Mouse (Mus musculus) urinary bladder, adult 2 months (tissue): ENCODE results near the gene Ctsll3. TPM values are rescaled to one million over a fixed set of nuclear protein-coding genes. Genes with fewer than 3 reads are reported as not detected.

Source experiments
- DNase-seq: peaks from one replicate; pipeline ENCODE4 v3.0.0; 2022; ENCODE audit warnings: low spot score
- polyA plus RNA-seq: library from polyadenylated mRNA; depleted of rRNA; stranded (reverse); fragments of >200 nt; gene quantifications from 2 replicates; pipeline ENCODE4 v1.2.3, GENCODE M21; 2012; rRNA removed

The Ctsll3 gene
- polyA plus RNA-seq, result 0.25 TPM in 1 of 2 replicates, not detected in the other

DNA sequence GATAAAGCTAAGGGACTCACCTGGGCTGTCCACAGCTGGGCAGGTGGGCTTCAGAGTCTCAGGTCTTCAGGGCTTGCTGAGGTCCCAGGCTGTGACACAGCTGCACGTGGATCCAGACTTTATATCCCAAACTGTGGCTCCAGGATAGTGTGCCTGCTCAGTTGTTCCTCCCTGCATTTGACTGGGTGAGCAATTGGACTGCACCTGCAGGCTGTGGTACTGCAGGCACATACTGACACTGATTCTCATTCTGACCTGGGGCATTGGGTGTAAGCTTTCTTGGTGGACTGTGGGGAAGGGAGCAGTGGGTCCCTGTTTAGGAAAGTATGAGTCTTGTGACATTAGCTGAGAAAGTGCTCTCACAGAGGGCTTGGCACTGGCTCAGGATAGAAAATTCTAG lies at the start of gene Ctsll3:
Ctsll3 (minus strand) TSS at position 101 of the 400 bp plus-strand sequence.
- DNase-seq, result no peak

DNA sequence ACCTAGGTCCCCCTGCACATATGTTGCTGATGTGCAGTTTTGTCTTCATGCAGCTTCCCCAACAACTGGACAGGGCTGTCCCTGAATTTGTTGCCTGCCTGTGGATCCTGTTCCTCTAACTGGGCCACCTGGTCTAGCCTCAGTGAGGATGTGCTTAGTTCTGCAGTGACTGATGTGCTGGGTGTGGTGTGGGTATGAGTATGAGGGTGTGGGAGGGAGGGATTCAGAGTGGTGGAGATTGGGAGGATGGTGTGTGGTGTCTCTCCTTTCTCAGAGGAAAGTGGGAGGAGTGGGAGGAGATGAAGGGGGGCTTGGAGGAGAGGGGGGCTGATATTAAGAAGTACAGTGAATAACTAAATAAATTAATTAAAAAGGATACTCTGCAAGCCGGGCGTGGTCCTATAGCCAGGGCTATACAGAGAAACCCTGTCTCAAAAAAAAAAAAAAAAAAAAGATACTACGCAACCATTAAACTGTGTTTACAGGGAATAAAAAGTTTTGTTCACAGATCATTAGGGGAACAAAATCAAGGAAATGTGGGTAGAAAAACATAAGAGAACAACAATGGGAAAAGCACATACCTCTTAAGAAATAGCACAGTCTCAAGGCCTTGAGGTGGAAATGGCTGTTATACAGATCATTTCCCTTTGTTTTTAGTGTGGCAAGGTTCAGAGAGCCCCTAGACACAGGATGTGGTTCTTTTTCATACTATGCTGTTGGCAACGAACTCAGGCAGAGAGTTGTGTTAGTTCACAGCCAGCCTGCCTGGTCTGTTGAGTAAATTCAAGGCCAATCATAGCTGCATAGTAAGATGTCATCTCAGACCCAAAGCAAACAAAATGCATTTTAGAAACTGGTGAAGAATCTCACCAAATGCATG lies 45.8 kb upstream of the Ctsll3 start:
- DNase-seq, result no peak

DNA sequence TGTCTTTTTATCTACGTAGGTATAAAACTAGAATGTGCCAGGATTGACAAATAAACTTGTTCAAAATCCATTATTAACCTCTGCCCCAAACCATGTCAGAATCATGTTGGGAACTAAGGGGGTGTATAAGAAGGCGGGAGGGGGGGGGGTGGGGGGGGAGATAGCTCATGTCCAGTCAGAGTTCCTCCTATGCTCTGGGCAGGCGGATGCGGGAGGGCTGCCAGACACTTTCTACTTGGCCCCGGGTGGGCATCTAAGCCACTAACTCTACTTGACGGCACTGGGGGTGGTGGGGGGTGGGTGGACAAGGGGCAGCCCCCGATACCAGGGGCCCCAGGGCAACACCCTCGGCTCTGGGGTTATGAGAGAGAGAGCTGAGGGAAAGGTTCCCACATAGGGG lies 40.5 kb upstream of the Ctsll3 start:
- DNase-seq, result no peak

DNA sequence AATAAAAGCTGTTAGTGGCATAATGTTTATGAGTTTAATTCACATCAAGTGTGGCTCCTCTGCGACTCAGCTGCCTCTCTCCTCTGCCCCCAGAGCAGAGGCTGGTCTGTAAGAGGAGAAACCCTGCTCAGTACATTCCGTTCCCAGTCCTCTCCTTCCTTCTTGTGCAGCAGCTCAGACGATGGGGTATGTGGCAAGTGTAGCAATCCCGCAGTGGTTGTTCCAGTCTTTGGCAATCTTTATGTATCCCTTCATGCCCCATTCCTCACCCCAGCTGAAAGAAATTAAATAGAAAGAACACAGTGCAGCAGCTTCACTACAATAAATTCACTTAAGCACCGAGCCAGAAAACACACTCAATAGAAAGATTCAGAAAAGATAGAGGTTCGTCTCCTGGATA lies 40.1 kb upstream of the Ctsll3 start:
- no peak for DNase-seq

DNA sequence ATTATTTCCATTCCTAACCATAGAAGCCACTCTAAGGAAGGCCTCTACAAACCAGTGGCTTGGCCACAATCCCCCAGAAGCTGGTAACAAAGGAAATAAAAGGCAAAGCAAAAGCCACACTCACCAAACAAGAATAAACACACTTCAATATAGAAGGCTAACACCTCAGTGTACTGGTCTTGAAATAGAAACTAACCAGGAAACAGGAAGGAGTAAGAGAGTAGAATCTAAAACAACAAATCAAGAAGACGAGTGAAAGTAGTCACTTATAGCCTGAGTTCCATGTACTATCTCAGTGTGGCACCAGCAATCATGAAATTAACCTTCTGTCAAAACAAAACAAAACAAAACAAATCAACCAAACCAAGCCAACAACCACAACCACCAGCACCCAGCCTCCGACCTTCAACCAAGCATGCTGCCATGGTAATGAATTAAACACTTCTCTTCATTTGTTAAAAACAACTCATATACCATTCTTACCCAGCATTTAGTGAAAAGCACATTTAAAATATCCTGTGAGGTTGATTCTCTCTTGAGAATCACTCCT lies 36.8 kb upstream of the Ctsll3 start:
- DNase-seq, result no peak

DNA sequence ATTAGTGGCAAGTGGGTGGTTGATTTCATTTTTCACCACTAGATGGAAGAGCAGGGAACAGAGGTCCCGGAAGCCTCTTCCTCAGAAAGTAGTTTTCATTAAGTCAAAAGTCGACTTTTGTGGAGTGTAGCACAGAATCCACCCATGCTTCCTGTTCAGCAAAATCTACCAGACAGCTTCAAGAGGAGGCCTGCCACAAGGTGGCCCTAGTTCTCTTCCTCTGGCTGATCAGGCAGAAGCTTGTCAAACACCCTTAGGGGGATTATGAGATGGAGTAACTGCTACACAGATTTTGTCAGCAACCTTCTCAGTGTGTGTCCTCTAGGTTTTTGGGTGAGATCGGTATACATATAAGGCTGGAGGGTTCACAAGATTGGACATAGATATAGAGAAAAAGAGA lies 23.4 kb upstream of the Ctsll3 start:
- no peak for DNase-seq

DNA sequence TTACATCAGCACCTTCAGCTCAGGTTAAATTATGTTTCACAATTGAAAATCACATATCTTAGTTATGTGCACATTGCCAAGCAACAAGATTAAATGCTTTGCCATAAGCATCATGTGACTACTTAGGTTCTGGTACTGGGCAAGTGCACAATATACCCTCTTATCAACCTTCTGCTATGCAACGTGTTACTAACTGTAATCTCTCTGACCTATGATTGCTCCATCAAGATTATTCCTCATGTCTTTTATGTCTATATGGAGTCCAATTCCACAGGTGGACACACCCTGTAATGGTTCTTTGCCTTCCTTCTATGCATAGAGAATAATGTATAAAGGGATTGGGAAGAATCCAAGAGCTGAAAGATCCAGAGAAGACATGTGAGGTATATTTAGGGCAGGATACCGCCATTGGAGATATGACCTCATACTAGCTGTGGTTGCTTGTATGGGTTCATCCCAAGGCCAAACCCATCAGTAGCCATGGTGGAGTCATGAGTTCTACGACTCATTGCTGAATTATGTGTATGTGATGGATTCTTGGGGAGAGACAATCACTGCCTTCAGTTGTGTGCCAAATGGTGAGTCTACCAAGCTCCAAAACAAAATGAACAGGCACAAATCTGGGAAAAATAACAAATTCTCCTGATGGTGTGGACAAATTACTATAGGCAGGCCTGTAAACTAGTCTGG lies 18.0 kb upstream of the Ctsll3 start:
- no peak for DNase-seq

DNA sequence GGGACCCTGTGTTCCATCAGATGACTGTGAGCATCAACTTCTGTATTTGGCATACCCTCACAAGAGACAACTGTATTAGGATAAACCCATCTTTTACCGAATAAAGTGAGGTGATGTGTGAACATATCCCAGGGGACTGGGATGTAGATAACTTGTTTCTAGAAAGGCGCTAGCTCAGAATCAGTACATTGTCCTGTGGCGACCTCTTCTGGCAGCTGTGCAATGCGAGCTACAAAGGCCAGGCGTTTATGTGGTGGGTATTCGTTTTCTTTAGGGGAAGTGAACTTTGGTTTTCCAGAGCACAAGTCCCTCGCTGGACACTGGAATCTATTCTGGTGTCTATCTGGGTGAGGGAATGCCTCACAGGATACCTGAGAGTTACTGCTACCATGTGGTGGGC lies 16.8 kb upstream of the Ctsll3 start:
- DNase-seq, result no peak

DNA sequence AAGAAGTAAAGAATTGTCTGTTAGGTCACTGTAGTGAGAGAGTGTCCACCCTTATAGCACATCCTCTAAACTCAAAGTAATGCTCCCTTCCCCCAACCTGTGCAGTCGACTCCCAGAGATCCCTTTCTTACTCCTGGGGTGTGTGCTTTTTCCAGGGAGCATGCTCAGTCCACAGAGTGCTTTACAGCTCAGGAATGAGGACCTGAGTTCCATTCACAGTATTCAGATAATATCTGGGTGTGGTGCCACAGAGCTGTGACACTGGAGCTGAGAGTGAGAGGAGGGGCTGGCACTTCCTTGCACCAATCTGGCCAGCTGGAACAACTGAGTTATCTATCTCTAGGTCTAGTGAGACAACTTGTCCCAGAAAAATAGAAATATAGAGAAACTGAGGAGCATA lies 11.1 kb upstream of the Ctsll3 start:
- no peak for DNase-seq

DNA sequence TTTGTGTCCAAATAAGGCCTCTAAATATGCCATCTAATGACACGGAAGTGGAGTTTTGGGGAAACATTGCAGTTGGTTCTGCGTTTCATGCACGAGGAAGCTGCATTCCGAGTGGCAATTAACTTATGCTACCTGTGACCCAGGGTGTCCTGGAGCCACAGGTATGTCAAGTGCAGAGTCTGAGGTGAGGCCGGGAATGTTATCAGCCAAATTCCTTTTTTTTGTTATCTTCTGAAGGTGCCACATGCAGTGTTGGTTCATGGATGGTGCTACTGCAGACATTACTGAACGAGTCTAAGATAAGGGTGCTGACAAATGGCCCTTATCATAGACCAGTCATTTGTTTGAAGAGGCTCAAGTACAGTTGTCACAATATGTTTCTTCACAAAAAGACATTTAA lies 10.1 kb upstream of the Ctsll3 start:
- no peak for DNase-seq

DNA sequence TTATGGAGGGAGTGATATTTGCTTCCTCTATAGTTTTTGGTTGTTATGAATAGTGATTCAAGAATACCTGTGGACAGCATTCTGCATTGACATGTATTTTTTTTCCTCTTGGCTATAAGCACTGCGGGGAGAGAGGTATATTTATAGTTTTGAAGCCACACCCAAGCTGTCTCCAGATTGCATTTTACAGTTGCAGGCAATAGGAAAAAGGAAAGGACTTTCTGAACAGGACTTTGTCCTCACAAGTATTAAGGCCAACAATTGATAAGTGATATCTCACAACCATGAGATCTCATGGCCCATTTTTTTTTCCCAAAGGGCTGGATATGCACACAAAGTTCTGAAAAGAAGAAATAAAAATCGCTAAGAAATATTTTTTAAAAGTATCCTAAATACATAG lies 7.0 kb upstream of the Ctsll3 start:
- DNase-seq, result no peak

DNA sequence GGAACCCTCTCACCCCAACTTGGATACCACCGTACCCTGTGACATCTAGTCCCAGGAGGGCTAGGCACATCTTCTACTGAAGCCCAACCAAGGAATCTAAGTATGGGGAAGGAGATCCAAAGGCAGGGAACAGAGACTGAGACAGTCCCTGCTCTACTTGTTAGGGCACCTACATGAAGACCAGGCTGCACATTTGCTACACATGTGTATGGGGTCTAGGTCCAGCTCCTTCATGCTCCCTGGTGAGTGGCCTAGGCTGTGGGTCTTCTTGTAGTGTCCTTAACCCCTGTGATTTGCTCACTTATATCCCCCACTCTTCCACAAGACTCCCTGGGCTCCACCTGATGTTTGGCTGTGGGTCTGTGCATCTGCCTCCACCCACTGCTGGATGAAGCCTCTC lies 13.2 kb downstream of the Ctsll3 start:
- no peak for DNase-seq

DNA sequence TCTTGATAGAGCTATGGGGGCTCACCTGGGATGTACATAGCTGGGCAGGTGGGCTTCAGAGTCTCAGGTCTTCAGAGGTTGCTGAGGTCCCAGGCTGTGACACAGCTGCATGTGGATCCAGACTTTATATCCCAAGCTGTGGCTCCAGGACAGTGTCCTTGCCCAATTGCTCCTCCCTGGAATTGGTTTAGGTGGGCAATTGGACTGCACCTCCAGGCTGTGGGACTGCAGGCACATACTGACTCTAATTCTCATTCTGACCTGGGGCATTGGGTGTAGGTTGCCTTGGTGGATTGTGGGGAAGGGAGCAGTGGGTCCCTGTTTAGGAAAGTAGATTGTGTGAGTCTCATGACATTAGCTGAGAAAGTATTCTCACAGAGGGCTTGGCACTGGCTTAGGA lies 16.4 kb downstream of the Ctsll3 start, which contains the start of gene BC051665:
BC051665 (minus strand) TSS at position 101 of the 400 bp plus-strand sequence.
- DNase-seq, result no peak

DNA sequence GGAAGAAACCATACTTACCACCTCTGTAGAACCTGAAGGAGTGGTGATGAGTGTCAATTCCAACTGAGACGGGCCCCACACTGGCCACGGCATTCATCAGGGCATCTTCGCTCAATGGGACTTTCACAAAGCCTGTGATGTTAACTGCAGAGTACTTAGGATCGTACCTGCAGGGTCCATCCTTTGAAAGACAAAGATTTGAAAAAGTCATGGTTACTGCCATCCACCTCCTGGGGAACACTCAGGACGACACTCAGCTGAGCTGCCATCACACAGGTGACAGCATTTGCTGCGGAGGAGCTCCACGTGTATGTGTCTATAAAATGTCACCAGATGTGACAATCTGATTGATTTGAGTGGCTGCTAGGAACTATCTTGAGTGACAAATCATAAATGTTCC lies 19.3 kb downstream of the Ctsll3 start:
- no peak for DNase-seq

DNA sequence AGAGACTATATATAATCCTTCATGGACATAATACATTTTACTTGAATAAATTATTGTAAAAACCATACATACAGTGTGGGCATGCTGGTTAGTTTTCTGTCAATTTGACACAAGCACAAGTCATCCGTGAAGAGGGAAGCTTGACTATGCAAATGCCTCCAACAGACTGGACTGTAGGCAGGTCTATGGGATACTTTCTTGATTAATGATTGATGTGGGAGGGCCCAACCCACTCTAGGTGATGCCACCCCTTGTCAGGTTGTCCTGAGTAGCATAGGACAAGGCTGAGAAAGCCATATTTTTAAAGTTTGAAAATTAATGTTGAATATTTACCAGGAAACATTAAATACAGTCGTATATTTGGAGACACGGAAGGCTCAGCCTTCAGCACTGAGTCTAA lies 22.1 kb downstream of the Ctsll3 start:
- no peak for DNase-seq

DNA sequence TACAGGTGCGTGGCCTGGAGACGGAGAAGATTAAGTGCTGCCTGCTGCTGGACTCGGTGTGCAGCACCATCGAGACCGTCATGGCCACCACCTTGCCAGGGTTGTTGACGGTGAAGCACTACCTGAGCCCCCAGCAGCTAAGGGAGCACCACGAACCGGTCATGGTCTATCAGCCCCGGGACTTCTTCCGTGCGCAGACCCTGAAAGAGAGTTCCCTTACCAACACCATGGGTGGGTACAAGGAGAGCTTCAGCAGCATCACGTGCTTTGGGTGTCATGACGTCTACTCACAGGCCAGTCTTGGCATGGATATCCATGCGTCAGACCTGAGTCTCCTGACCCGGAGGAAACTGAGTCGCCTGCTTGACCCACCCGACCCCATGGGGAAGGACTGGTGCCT lies 41.5 kb downstream of the Ctsll3 start:
- DNase-seq, result no peak

DNA sequence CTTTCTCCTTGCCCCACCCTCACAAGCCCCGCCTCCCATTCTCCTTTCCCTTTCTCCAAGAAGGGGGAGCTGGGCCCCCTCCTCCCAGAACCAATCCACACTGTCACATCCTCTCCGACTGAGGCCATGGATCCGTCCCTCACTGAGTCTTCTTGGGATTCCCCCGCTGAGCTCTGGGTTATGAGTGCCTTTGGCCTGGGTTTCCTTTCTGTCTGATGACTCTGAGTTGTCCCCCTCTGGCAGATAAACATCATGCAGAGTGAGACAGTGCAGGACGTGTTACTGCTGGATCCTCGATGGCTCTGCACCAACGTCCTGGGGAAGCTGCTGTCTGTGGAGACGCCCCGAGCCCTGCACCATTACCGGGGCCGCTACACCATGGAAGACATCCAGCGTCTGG lies 42.3 kb downstream of the Ctsll3 start:
- DNase-seq, result no peak

DNA sequence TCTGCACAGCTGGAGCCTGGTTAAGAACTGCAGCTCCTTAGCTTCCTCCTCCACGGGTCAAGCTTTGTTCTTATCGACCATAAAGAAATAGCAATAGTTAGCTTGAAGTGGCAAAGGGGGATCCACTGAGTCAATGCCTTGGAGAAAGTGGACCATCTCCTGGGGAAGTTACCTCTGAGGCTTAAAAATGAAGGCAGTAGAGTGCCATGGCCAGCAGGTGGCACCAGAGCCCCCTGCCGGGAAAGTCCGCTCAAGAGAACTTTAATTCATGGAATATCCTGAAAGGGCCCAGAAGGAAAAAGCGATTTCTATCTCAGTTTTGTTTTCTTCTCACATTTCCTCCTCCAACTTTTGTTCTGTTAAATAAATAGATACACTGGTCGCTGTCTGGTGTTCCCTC lies 43.5 kb downstream of the Ctsll3 start:
- no peak for DNase-seq

DNA sequence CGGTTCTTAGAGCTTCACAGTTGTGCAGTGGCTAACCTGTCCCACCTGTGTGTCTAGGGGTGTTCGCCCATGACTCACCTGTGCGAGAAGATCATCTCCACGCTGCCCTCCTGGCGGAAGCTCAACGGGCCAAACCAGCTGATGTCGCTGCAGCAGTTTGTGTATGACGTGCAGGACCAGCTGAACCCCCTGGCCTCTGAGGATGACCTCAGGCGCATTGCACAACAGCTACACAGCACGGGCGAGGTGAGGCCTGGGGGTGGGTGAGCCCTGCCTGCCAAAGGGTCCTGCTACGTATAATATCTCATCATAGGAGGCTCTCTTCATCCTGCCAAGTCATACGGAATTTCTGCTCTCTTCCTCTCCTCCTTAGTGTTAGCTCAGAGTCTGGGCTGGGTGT lies 45.4 kb downstream of the Ctsll3 start:
- DNase-seq, result no peak

DNA sequence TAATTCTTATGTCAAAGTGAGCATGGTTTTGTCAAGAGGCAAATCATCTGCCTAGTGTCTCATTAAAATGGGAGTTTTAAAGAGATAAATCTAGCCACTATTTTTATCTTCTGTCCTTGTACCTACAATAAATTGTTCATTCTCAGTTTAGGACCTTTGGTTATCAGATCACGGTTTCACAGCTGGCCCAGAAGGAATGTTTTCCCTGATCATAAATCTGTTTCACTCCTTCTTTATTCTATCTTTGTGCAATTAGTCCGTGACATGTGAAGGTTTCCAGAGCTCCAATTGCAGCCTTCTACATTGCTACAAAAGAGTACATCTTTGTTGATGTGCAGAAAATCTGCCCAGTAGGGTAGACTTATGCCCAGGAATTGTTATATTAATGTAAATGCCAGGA lies 47.4 kb downstream of the Ctsll3 start:
- no peak for DNase-seq

DNA sequence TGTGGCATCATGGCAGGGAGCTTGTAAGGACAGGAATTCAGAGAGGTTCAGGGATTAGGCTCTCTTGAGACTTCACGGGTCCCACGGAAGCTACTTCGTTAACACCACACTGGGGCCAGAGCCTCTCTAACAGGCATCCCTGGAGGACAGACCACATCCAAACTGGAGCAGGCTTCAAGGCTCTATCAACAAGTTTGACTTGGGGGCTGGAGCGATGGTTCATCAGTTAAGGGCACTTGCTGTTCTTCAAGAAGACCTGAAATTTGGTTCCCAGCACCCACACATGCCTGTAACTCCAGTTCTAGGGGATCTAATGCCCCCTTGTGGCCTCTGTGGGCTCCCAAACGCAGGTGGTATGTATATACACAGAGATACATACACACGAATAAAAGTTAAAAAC lies 49.4 kb downstream of the Ctsll3 start:
- no peak for DNase-seq

DNA sequence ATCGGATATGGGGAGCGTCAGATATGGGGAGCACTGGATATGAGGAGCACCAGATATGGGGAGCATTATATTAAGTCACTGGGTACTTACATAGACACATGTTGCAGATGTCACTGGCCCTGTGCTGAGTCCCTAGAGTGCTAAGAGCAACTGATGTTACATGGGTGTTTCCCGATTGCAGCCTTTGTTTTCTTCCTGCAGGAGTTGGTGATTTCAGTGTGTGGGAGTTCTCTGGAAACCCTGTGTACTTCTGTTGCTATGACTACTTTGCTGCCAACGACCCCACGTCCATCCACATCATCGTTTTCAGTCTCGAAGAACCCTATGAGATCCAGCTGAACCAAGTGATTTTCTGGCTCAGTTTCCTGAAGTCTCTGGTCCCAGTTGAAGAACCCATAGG lies 51.7 kb downstream of the Ctsll3 start:
- no peak for DNase-seq

DNA sequence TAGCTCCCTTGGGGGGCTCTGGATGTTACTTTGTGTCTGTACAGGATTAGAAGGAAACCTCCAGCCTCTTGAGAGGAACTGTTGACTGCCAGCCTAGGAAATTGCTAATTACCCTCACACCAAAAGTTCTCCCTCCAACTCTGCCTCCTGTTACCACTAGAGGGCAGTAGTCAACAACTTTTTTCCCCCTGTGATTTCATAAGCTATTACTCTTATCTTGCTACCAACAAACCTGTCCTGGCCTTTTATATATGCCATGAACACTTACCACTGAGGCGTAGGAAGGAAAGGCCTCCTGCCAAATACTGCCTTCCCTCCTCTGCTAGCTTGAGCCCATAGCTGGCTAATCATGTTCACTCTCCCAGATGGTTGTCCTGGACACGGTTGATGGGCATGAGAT lies 54.1 kb downstream of the Ctsll3 start:
- no peak for DNase-seq
